Mouse (Mus musculus): Measurements from ENCODE around the gene Ddx39. TPM values are rescaled to one million over a fixed set of nuclear protein-coding genes. Genes with fewer than 3 reads are reported as not detected.

The Ddx39 gene
- polyA plus RNA-seq, 1 experiment = 28.7 TPM

- H3K4me1 ChIP-seq (ENCODE audit: control insufficient read depth, insufficient read depth, low read length) = no peaks in the 10 kb centered on the region
- no peak overlapping the region for H3K4me3 ChIP-seq (ENCODE audit: insufficient read depth, low read depth, low read length)
- WGBS = 88% methylated on average over 8 of the region's 8 CpGs
- no peak for TF ChIP-seq CTCF (conservative IDR thresholded peaks at IDR 0.05; ENCODE audit: insufficient read depth, insufficient read length, low read depth, low read length)
- no peak for TF ChIP-seq POLR2A (IDR thresholded peaks at IDR 0.05; ENCODE audit: low read depth, low read length)
- DNase-seq = no peak
- H3K27ac ChIP-seq (ENCODE audit: insufficient read depth, low read depth, low read length) = no peak overlapping the region
- no peaks in the 10 kb centered on the region for H3K27me3 ChIP-seq (replicated peaks; ENCODE audit: control insufficient read depth, insufficient read depth, low read length)
- no peaks in the 10 kb centered on the region; the same call in 1 of the 2 replicates for H3K36me3 ChIP-seq (ENCODE audit: control insufficient read depth, insufficient read depth, low read length)
Measured at GRCm38 (mm10) chr8:83725521-83726102, 10.6 kb downstream of the Ddx39 start.

GRCm38 (mm10) chr8:83729009-83729807, 14.2 kb downstream of the Ddx39 start:
- Histone ChIP-seq H3K36me3 (ENCODE audit: control insufficient read depth, insufficient read depth, low read length) (no peaks in the 10 kb centered on the region), H3K27ac (ENCODE audit: insufficient read depth, low read depth, low read length) (no peak overlapping the region)
- WGBS = 80% methylated on average over 11 of the region's 11 CpGs

GRCm38 (mm10) chr8:83731906-83732305, 16.9 kb downstream of the Ddx39 start:
- H3K36me3 ChIP-seq (ENCODE audit: control insufficient read depth, insufficient read depth, low read length) = no peaks in the 10 kb centered on the region
- no peak overlapping the region for H3K4me3 ChIP-seq (ENCODE audit: insufficient read depth, low read depth, low read length)
- TF ChIP-seq CTCF (conservative IDR thresholded peaks at IDR 0.05; ENCODE audit: insufficient read depth, insufficient read length, low read depth, low read length) (no peak), POLR2A (IDR thresholded peaks at IDR 0.05; ENCODE audit: low read depth, low read length) (no peak)
- no peaks in the 10 kb centered on the region for H3K4me1 ChIP-seq (ENCODE audit: control insufficient read depth, insufficient read depth, low read length)
- no peak overlapping the region for H3K27ac ChIP-seq (ENCODE audit: insufficient read depth, low read depth, low read length)
- no peak for DNase-seq
- no peaks in the 10 kb centered on the region for H3K27me3 ChIP-seq (replicated peaks; ENCODE audit: control insufficient read depth, insufficient read depth, low read length)
- 86% methylated on average over 5 of the region's 5 CpGs for WGBS

More at GRCm38 (mm10) chr8:83729009-83729807, 14.2 kb downstream of the Ddx39 start:
- TF ChIP-seq CTCF (conservative IDR thresholded peaks at IDR 0.05; ENCODE audit: insufficient read depth, insufficient read length, low read depth, low read length) (peak; percentile 64), POLR2A (IDR thresholded peaks at IDR 0.05; ENCODE audit: low read depth, low read length) (no peak)
- peak; percentile 53 for DNase-seq
- Histone ChIP-seq H3K27me3 (replicated peaks; ENCODE audit: control insufficient read depth, insufficient read depth, low read length) (no peaks in the 10 kb centered on the region), H3K4me1 (ENCODE audit: control insufficient read depth, insufficient read depth, low read length) (no peaks in the 10 kb centered on the region), H3K4me3 (ENCODE audit: insufficient read depth, low read depth, low read length) (no peak overlapping the region)

GRCm38 (mm10) chr8:83732919-83733318, 17.9 kb downstream of the Ddx39 start:
- 71% methylated on average over 6 of the region's 6 CpGs for WGBS
- TF ChIP-seq POLR2A (IDR thresholded peaks at IDR 0.05; ENCODE audit: low read depth, low read length) = no peak
- H3K36me3 ChIP-seq (ENCODE audit: control insufficient read depth, insufficient read depth, low read length) = no peaks in the 10 kb centered on the region

GRCm38 (mm10) chr8:83736681-83737080, 21.7 kb downstream of the Ddx39 start:
- H3K27me3 ChIP-seq (replicated peaks; ENCODE audit: control insufficient read depth, insufficient read depth, low read length) = no peaks in the 10 kb centered on the region
- 68% methylated on average over 4 of the region's 4 CpGs for WGBS
- TF ChIP-seq CTCF (conservative IDR thresholded peaks at IDR 0.05; ENCODE audit: insufficient read depth, insufficient read length, low read depth, low read length) (no peak), POLR2A (IDR thresholded peaks at IDR 0.05; ENCODE audit: low read depth, low read length) (no peak)
- H3K4me3 ChIP-seq (ENCODE audit: insufficient read depth, low read depth, low read length) = no peak overlapping the region
- H3K4me1 ChIP-seq (ENCODE audit: control insufficient read depth, insufficient read depth, low read length) = peaks cover 6% of the 10 kb centered on the region; the same call in 1 of the 2 replicates
- no peaks in the 10 kb centered on the region for H3K36me3 ChIP-seq (ENCODE audit: control insufficient read depth, insufficient read depth, low read length)
- no peak for DNase-seq
- H3K27ac ChIP-seq (ENCODE audit: insufficient read depth, low read depth, low read length) = no peak overlapping the region

More at GRCm38 (mm10) chr8:83732919-83733318, 17.9 kb downstream of the Ddx39 start:
- no peaks in the 10 kb centered on the region for H3K27me3 ChIP-seq (replicated peaks; ENCODE audit: control insufficient read depth, insufficient read depth, low read length)
- H3K4me1 ChIP-seq (ENCODE audit: control insufficient read depth, insufficient read depth, low read length) = no peaks in the 10 kb centered on the region
- H3K27ac ChIP-seq (ENCODE audit: insufficient read depth, low read depth, low read length) = no peak overlapping the region
- DNase-seq = no peak
- no peak overlapping the region for H3K4me3 ChIP-seq (ENCODE audit: insufficient read depth, low read depth, low read length)

GRCm38 (mm10) chr8:83737346-83737745, 22.4 kb downstream of the Ddx39 start:
- H3K4me3 ChIP-seq (ENCODE audit: insufficient read depth, low read depth, low read length) = no peak overlapping the region
- TF ChIP-seq POLR2A (IDR thresholded peaks at IDR 0.05; ENCODE audit: low read depth, low read length) = no peak
- 0 out of 2 replicates have a peak, but pooled peaks have one; percentile 5 for TF ChIP-seq CTCF (conservative IDR thresholded peaks at IDR 0.05; ENCODE audit: insufficient read depth, insufficient read length, low read depth, low read length)
- DNase-seq = no peak
- no peak overlapping the region for H3K27ac ChIP-seq (ENCODE audit: insufficient read depth, low read depth, low read length)
- no peaks in the 10 kb centered on the region for H3K27me3 ChIP-seq (replicated peaks; ENCODE audit: control insufficient read depth, insufficient read depth, low read length)
- H3K36me3 ChIP-seq (ENCODE audit: control insufficient read depth, insufficient read depth, low read length) = no peaks in the 10 kb centered on the region
- H3K4me1 ChIP-seq (ENCODE audit: control insufficient read depth, insufficient read depth, low read length) = peaks cover 6% of the 10 kb centered on the region; the same call in 1 of the 2 replicates
- 89% methylated on average over 4 of the region's 4 CpGs for WGBS
